Mouse (Mus musculus) small intestine, adult 2 months (tissue): ENCODE measurements at regions not wholly inside any gene's neighbourhood (a gene's known extent, or its start where the extent isn't known, plus 50 kb on each side); places are given as distances from the start of the nearest gene placed in this dataset.

Experiments used
- CTCF ChIP-seq: fragments of 200-500 bp; IDR thresholded peaks from 2 replicates; pipeline ENCODE4 v1.5.1; 2012; ENCODE audit warnings: low read depth, mild to moderate bottlenecking, control low read depth, inconsistent platforms, low read length, moderate library complexity, mixed read lengths; ENCODE audit not compliant: insufficient replicate concordance, insufficient read length; ENCODE audit errors: extremely low read depth
- POLR2A ChIP-seq: fragments of 200-500 bp; IDR thresholded peaks from 2 replicates; pipeline ENCODE4 v1.6.1; 2012; ENCODE audit warnings: low read depth, mild to moderate bottlenecking, control low read depth, inconsistent platforms, low read length, moderate library complexity

DNA sequence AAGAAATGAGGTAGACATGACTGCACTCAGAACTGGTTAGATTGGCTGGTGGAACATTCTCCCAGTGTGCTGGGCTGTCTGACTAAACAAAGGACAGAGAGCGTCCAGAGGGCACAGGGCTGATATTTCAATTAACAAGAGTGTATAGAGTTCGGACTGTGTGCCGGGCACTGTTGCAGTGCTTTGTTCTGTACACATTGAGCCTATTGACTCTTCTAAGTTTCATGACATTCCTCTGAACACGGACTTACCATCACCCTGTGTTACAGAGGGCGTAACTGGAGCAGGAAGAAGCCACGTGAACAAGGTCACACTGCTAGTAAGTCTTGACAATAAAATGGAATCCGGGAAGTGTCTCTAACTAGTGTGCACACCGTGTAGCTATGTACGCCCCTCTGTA, 92.1 kb upstream of the Barx2 start:
- TF ChIP-seq CTCF (no peak), POLR2A (no peak)
